Mouse (Mus musculus): ENCODE data around the gene Abca8b. TPM values are rescaled to one million over a fixed set of nuclear protein-coding genes. Genes with fewer than 3 reads are reported as not detected.
A peak's percentile ranks its signal among the peaks of the same experiment; 100 is the strongest.

Gene Abca8b
- polyA plus RNA-seq (2012; fragmentation: generic; extraction: Trizol), result 2.1 TPM

GRCm38 (mm10) chr11:109995624-109996023 is at the start of gene Abca8b:
Abca8b (minus strand) TSS chr11:109995845.
- Histone ChIP-seq H3K27me3 (ENCODE audit: control insufficient read depth, insufficient read depth, insufficient read length) (no peaks in the 10 kb centered on the region), H3ac (ENCODE audit: control insufficient read depth, insufficient read length) (no peak within 1 kb of the TSS), H3K79me2 (ENCODE audit: control insufficient read depth, insufficient read depth) (no peaks in the 10 kb centered on the region), H3K4me2 (ENCODE audit: low read depth) (peak within 1 kb of the TSS; percentile 88), H3K36me3 (ENCODE audit: control insufficient read depth, insufficient read depth) (no peaks in the 10 kb centered on the region), H3K4me3 (peak within 1 kb of the TSS; percentile 33)
- TF ChIP-seq MAX (IDR thresholded peaks at IDR 0.05; ENCODE audit: low read depth) (no peak), REST (IDR thresholded peaks at IDR 0.05; ENCODE audit: insufficient read depth, insufficient read length) (no peak), TCF12 (IDR thresholded peaks at IDR 0.05; ENCODE audit: insufficient read depth, poor library complexity, severe bottlenecking) (no peak), E2F4 (IDR thresholded peaks at IDR 0.05; ENCODE audit: insufficient read depth) (peak; percentile 8), USF1 (IDR thresholded peaks at IDR 0.05; ENCODE audit: low read depth) (peak; percentile 97), TCF3 (IDR thresholded peaks at IDR 0.05; ENCODE audit: insufficient read length, low read depth) (no peak), POLR2AphosphoS2 (IDR thresholded peaks at IDR 0.05; ENCODE audit: insufficient read length, low read depth) (no peak), MYOD1 (IDR thresholded peaks at IDR 0.05; ENCODE audit: control insufficient read depth in 1 of 3, insufficient read length in 2 of 3, low read depth in 2 of 3) (peak in 1 of 3 experiments; percentile 63), POLR2A (IDR thresholded peaks at IDR 0.05; ENCODE audit: insufficient read length, low read depth) (peak; percentile 37), SRF (IDR thresholded peaks at IDR 0.05; ENCODE audit: control insufficient read depth, insufficient read length, low read depth) (no peak), CEBPB (IDR thresholded peaks at IDR 0.05; ENCODE audit: insufficient read depth, poor library complexity, severe bottlenecking) (0 out of 2 replicates have a peak, but pooled peaks have one; percentile 46), MYOG (IDR thresholded peaks at IDR 0.05; ENCODE audit: control insufficient read depth in 1 of 3, insufficient read depth in 1 of 3, insufficient read length in 2 of 3, low read depth in 2 of 3) (peak in 1 of 3 experiments; percentile 56)

- TF ChIP-seq TCF12 (IDR thresholded peaks at IDR 0.05; ENCODE audit: insufficient read depth, poor library complexity, severe bottlenecking), result no peak
- TF ChIP-seq USF1 (IDR thresholded peaks at IDR 0.05; ENCODE audit: low read depth), result no peak
- TF ChIP-seq MAX (IDR thresholded peaks at IDR 0.05; ENCODE audit: low read depth), result no peak
- peak; percentile 91; the same call in 1 of the 2 replicates for TF ChIP-seq CEBPB (IDR thresholded peaks at IDR 0.05; ENCODE audit: insufficient read depth, poor library complexity, severe bottlenecking)
- no peak for TF ChIP-seq SRF (IDR thresholded peaks at IDR 0.05; ENCODE audit: control insufficient read depth, insufficient read length, low read depth)
- TF ChIP-seq POLR2A (IDR thresholded peaks at IDR 0.05; ENCODE audit: insufficient read length, low read depth), result no peak
- TF ChIP-seq TCF3 (IDR thresholded peaks at IDR 0.05; ENCODE audit: insufficient read length, low read depth), result no peak
- TF ChIP-seq POLR2AphosphoS2 (IDR thresholded peaks at IDR 0.05; ENCODE audit: insufficient read length, low read depth), result no peak
- H3ac ChIP-seq (ENCODE audit: control insufficient read depth, insufficient read length), result no peak overlapping the region
- H3K36me3 ChIP-seq (ENCODE audit: control insufficient read depth, insufficient read depth), result no peaks in the 10 kb centered on the region
- no peaks in the 10 kb centered on the region for H3K79me2 ChIP-seq (ENCODE audit: control insufficient read depth, insufficient read depth)
- no peak overlapping the region for H3K4me2 ChIP-seq (ENCODE audit: low read depth)
- H3K27me3 ChIP-seq (ENCODE audit: control insufficient read depth, insufficient read depth, insufficient read length), result no peaks in the 10 kb centered on the region
- H3K4me3 ChIP-seq, result no peak overlapping the region
These were observed 42.1 kb upstream of the Abca8b start for GRCm38 (mm10) chr11:110037795-110038194.

- Histone ChIP-seq H3K79me2 (ENCODE audit: control insufficient read depth, insufficient read depth) (no peaks in the 10 kb centered on the region), H3ac (ENCODE audit: control insufficient read depth, insufficient read length) (no peak overlapping the region), H3K36me3 (ENCODE audit: control insufficient read depth, insufficient read depth) (no peaks in the 10 kb centered on the region), H3K27me3 (ENCODE audit: control insufficient read depth, insufficient read depth, insufficient read length) (no peaks in the 10 kb centered on the region), H3K4me2 (ENCODE audit: low read depth) (peak overlapping the region; percentile 37), H3K4me3 (no peak overlapping the region)
- TF ChIP-seq POLR2AphosphoS2 (IDR thresholded peaks at IDR 0.05; ENCODE audit: insufficient read length, low read depth) (no peak), CEBPB (IDR thresholded peaks at IDR 0.05; ENCODE audit: insufficient read depth, poor library complexity, severe bottlenecking) (no peak), TCF12 (IDR thresholded peaks at IDR 0.05; ENCODE audit: insufficient read depth, poor library complexity, severe bottlenecking) (peak; percentile 27), REST (IDR thresholded peaks at IDR 0.05; ENCODE audit: insufficient read depth, insufficient read length) (no peak), SRF (IDR thresholded peaks at IDR 0.05; ENCODE audit: control insufficient read depth, insufficient read length, low read depth) (no peak), TCF3 (IDR thresholded peaks at IDR 0.05; ENCODE audit: insufficient read length, low read depth) (no peak), USF1 (IDR thresholded peaks at IDR 0.05; ENCODE audit: low read depth) (peak; percentile 54), MAX (IDR thresholded peaks at IDR 0.05; ENCODE audit: low read depth) (peak; percentile 20), MYOD1 (IDR thresholded peaks at IDR 0.05; ENCODE audit: control insufficient read depth in 1 of 3, insufficient read length in 2 of 3, low read depth in 2 of 3) (peak in 2 of 3 experiments; percentile 4 to 66), POLR2A (IDR thresholded peaks at IDR 0.05; ENCODE audit: insufficient read length, low read depth) (no peak), MYOG (IDR thresholded peaks at IDR 0.05; ENCODE audit: control insufficient read depth in 1 of 3, insufficient read depth in 1 of 3, insufficient read length in 2 of 3, low read depth in 2 of 3) (peak in 1 of 3 experiments; percentile 51), E2F4 (IDR thresholded peaks at IDR 0.05; ENCODE audit: insufficient read depth) (no peak)
These were observed 33.5 kb upstream of the Abca8b start for GRCm38 (mm10) chr11:110028913-110029695.

- no peak for TF ChIP-seq USF1 (IDR thresholded peaks at IDR 0.05; ENCODE audit: low read depth)
- TF ChIP-seq POLR2AphosphoS2 (IDR thresholded peaks at IDR 0.05; ENCODE audit: insufficient read length, low read depth), result no peak
- TF ChIP-seq POLR2A (IDR thresholded peaks at IDR 0.05; ENCODE audit: insufficient read length, low read depth), result no peak
- TF ChIP-seq TCF3 (IDR thresholded peaks at IDR 0.05; ENCODE audit: insufficient read length, low read depth), result no peak
- no peak for TF ChIP-seq MAX (IDR thresholded peaks at IDR 0.05; ENCODE audit: low read depth)
- TF ChIP-seq MYOG (IDR thresholded peaks at IDR 0.05; ENCODE audit: control insufficient read depth in 1 of 3, insufficient read depth in 1 of 3, insufficient read length in 2 of 3, low read depth in 2 of 3), result no peak
- no peak for TF ChIP-seq SRF (IDR thresholded peaks at IDR 0.05; ENCODE audit: control insufficient read depth, insufficient read length, low read depth)
- TF ChIP-seq CEBPB (IDR thresholded peaks at IDR 0.05; ENCODE audit: insufficient read depth, poor library complexity, severe bottlenecking), result no peak
- no peak for TF ChIP-seq MYOD1 (IDR thresholded peaks at IDR 0.05; ENCODE audit: control insufficient read depth in 1 of 3, insufficient read length in 2 of 3, low read depth in 2 of 3)
- no peak for TF ChIP-seq REST (IDR thresholded peaks at IDR 0.05; ENCODE audit: insufficient read depth, insufficient read length)
- TF ChIP-seq E2F4 (IDR thresholded peaks at IDR 0.05; ENCODE audit: insufficient read depth), result no peak
- Histone ChIP-seq H3K79me2 (ENCODE audit: control insufficient read depth, insufficient read depth) (no peaks in the 10 kb centered on the region), H3ac (ENCODE audit: control insufficient read depth, insufficient read length) (no peak overlapping the region)
These were observed 15.3 kb upstream of the Abca8b start for GRCm38 (mm10) chr11:110010836-110011546.

More at GRCm38 (mm10) chr11:110010836-110011546, 15.3 kb upstream of the Abca8b start:
- no peak overlapping the region for H3K4me2 ChIP-seq (ENCODE audit: low read depth)
- H3K27me3 ChIP-seq (ENCODE audit: control insufficient read depth, insufficient read depth, insufficient read length), result no peaks in the 10 kb centered on the region
- no peak overlapping the region for H3K4me3 ChIP-seq
- H3K36me3 ChIP-seq (ENCODE audit: control insufficient read depth, insufficient read depth), result no peaks in the 10 kb centered on the region

All from myocyte (in vitro differentiated cells).